8 mouse cellular contexts compared by ENCODE assay signal in the genomic region with DNA sequence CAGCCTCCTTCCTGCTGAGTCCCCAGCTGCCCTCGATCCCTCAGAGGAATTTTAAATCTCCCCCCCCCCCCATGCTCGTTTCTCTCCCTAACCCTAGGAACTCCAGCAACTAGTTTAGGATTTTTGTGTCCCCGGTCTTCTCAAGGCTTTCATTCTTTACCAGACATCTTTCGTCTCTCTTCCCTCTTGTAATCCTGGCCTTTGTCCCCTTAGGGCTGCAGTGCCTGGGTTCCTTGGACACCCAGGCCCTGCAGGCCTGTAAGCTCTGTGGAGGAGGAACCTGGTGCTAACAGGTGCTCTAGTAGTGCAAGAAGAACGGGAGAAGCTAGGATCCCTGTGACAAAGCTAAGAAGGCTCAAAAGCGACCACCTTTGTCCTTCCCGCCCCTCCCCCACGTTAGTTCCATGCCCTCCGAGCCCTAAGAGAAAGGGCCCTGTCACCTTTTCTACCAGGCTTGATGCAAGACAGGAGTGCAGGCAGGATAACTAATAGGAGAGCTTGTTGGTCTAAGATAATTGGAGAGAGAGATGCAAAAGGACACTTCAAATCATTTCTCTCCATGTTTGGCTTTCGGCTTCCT. TPM values are rescaled to one million over a fixed set of nuclear protein-coding genes. Genes with fewer than 3 reads are reported as not detected.
DNase-seq lines count a peak whose midpoint lies in the region; ATAC-seq lines count a peak whose summit lies in the region.

No protein-coding gene starts in this region.

- H3K4me1 ChIP-seq in heart, embryonic 10.5 days = 0 out of 2 replicates have a peak, but pooled peaks cover 3% of the 10 kb centered on the region
- peaks cover 21% of the 10 kb centered on the region for H3K4me1 ChIP-seq in hindbrain, embryonic 10.5 days (replicated peaks)
- peaks cover 29% of the 10 kb centered on the region for H3K4me1 ChIP-seq in midbrain, embryonic 13.5 days (replicated peaks)

- peaks cover 8% of the 10 kb centered on the region; the same call in 1 of the 2 replicates for H3K27me3 ChIP-seq in heart, embryonic 10.5 days (ENCODE audit: insufficient read depth, poor library complexity, severe bottlenecking)
- peaks cover 14% of the 10 kb centered on the region; the same call in 1 of the 2 replicates for H3K27me3 ChIP-seq in hindbrain, embryonic 10.5 days (ENCODE audit: insufficient read depth, poor library complexity, severe bottlenecking)
- no peaks in the 10 kb centered on the region for H3K27me3 ChIP-seq in midbrain, embryonic 13.5 days

- H3K4me3 ChIP-seq in heart, embryonic 10.5 days = peak overlapping the region; percentile 67
- H3K4me3 ChIP-seq in hindbrain, embryonic 10.5 days = peak overlapping the region; percentile 65
- H3K4me3 ChIP-seq in midbrain, embryonic 13.5 days (replicated peaks) = peak overlapping the region; percentile 51

- 22% methylated on average over 10 of the region's 10 CpGs for WGBS in heart, embryonic 10.5 days
- WGBS in hindbrain, embryonic 10.5 days = 23% methylated on average over 10 of the region's 10 CpGs
- WGBS in midbrain, embryonic 13.5 days = 28% methylated on average over 10 of the region's 10 CpGs

- DNase-seq in heart, embryonic 10.5 days (ENCODE audit: low spot score) = no peak
- no peak for DNase-seq in heart, postnatal 4 days
- peak; percentile 24 for DNase-seq in Muller cell, postnatal 12 days (ENCODE audit: inconsistent ontology term)
- DNase-seq in hindbrain, embryonic 10.5 days (ENCODE audit: low spot score) = peak; percentile 31
- no peak for DNase-seq in layer of hippocampus, postnatal 36 days
- DNase-seq in ovary, adult 18-20 months (ENCODE audit: low spot score) = no peak

- H3K4me2 ChIP-seq in midbrain, embryonic 13.5 days (replicated peaks) = peak overlapping the region; percentile 59

- H3K36me3 ChIP-seq in heart, embryonic 10.5 days = no peaks in the 10 kb centered on the region
- no peaks in the 10 kb centered on the region for H3K36me3 ChIP-seq in hindbrain, embryonic 10.5 days
- peaks cover 6% of the 10 kb centered on the region for H3K36me3 ChIP-seq in midbrain, embryonic 13.5 days

- peak overlapping the region; percentile 92 for H3K27ac ChIP-seq in heart, embryonic 10.5 days
- peak overlapping the region; percentile 95 for H3K27ac ChIP-seq in hindbrain, embryonic 10.5 days
- H3K27ac ChIP-seq in midbrain, embryonic 13.5 days = peak overlapping the region; percentile 85

- ATAC-seq in midbrain, embryonic 13.5 days = no peak
- no peak for ATAC-seq in granulocyte monocyte progenitor cell, adult 5-6 weeks (replicated peaks; ENCODE audit: poor library complexity, severe bottlenecking)

- H3K9ac ChIP-seq in midbrain, embryonic 13.5 days (replicated peaks) = peak overlapping the region; percentile 74

- H3K9me3 ChIP-seq in heart, embryonic 10.5 days = no peaks in the 10 kb centered on the region
- H3K9me3 ChIP-seq in hindbrain, embryonic 10.5 days = no peaks in the 10 kb centered on the region
- no peaks in the 10 kb centered on the region for H3K9me3 ChIP-seq in midbrain, embryonic 13.5 days

RNA-seq across cellular contexts. Expression of gene Dlg3, which starts 10.2 kb away (rescaled TPM):
- polyA plus RNA-seq in heart, embryonic 10.5 days (2016; fragmentation: Nextera tagmentation; extraction: Ambion mirVana) = 3.4 and 8.5 TPM in 2 replicates
- total RNA-seq in heart, postnatal 4 days (2021) = 1 to 10 TPM; 4.6 to 5.3 TPM
- polyA plus RNA-seq in hindbrain, embryonic 10.5 days (2016; fragmentation: Nextera tagmentation; extraction: Ambion mirVana) = 12.2 and 15.1 TPM in 2 replicates
- 9.4 and 10.8 TPM in 2 replicates for polyA plus RNA-seq in midbrain, embryonic 13.5 days (2015; fragmentation: Nextera tagmentation; extraction: Ambion mirVana)
- 100 to 1,000 TPM; 153 to 154 TPM for total RNA-seq in layer of hippocampus, postnatal 36 days (2021)
- 3.3 and 6.3 TPM in 2 replicates for total RNA-seq in granulocyte monocyte progenitor cell, adult 5-6 weeks (2014; fragmentation: Nextera tagmentation)
- total RNA-seq in granulocyte monocyte progenitor cell, adult 5-6 weeks (2017) = 2.7 and 4.1 TPM in 2 replicates

RNA-seq across cellular contexts. Expression of gene Gdpd2, which starts 48.1 kb away (rescaled TPM):
- 0.34 and 0.88 TPM in 2 replicates for polyA plus RNA-seq in heart, embryonic 10.5 days (2016; fragmentation: Nextera tagmentation; extraction: Ambion mirVana)
- total RNA-seq in heart, postnatal 4 days (2021) = under 1 TPM; 0.32 to 0.41 TPM
- polyA plus RNA-seq in hindbrain, embryonic 10.5 days (2016; fragmentation: Nextera tagmentation; extraction: Ambion mirVana) = 8.6 and 9.9 TPM in 2 replicates
- polyA plus RNA-seq in midbrain, embryonic 13.5 days (2015; fragmentation: Nextera tagmentation; extraction: Ambion mirVana) = 24.8 and 26.1 TPM in 2 replicates
- total RNA-seq in layer of hippocampus, postnatal 36 days (2021) = 10 to 100 TPM; 10.8 to 12.2 TPM
- total RNA-seq in granulocyte monocyte progenitor cell, adult 5-6 weeks (2014; fragmentation: Nextera tagmentation) = not detected in 2 replicates
- total RNA-seq in granulocyte monocyte progenitor cell, adult 5-6 weeks (2017) = not detected in 2 replicates

Comparison
In these comparisons a context has a peak if more than half of its experiments do, and no peak if none do; other contexts are left out.
1. DNase-seq: peak in Muller cell, postnatal 12 days (single experiment) and hindbrain, embryonic 10.5 days (single experiment); none in heart, embryonic 10.5 days (single experiment), heart, postnatal 4 days (single experiment), layer of hippocampus, postnatal 36 days (0 of 2) and ovary, adult 18-20 months (single experiment).
2. RNA of gene Dlg3, which starts 10.2 kb away (total RNA-seq): 153 to 154 TPM in layer of hippocampus, postnatal 36 days; 2.7 to 6.3 TPM in granulocyte monocyte progenitor cell, adult 5-6 weeks and 4.6 to 5.3 TPM in heart, postnatal 4 days; every median in the first group is over 10 times any median in the second.
3. RNA of gene Gdpd2, which starts 48.1 kb away (total RNA-seq): 10.8 to 12.2 TPM in layer of hippocampus, postnatal 36 days; 0.32 to 0.41 TPM in heart, postnatal 4 days and not detected in granulocyte monocyte progenitor cell, adult 5-6 weeks; every median in the first group is over 4 times any median in the second.
4. Peak in every context shown above with its lines, with median percentiles within 50 percentile points of each other: H3K27ac ChIP-seq and H3K4me3 ChIP-seq.